Mouse (Mus musculus) G1E (cell line): ENCODE results near the gene Acr.

Source experiments
- CTCF ChIP-seq: IDR thresholded peaks from 2 replicates; pipeline ENCODE4 v1.5.1; 2012; ENCODE audit warnings: low read depth, low read length, inconsistent platforms, mixed read lengths
- GATA1 ChIP-seq: IDR thresholded peaks from 2 replicates; pipeline ENCODE4 v1.6.1; 2012; ENCODE audit warnings: borderline replicate concordance, low read length, inconsistent platforms, mixed read lengths
- GATA2 ChIP-seq: IDR thresholded peaks from 2 replicates; pipeline ENCODE4 v1.6.1; 2012; ENCODE audit warnings: low read depth, low read length, inconsistent platforms, borderline replicate concordance
- POLR2AphosphoS5 ChIP-seq: IDR thresholded peaks from 2 replicates; pipeline ENCODE4 v1.6.1; 2012; ENCODE audit warnings: low read depth, low read length, inconsistent platforms; ENCODE audit not compliant: insufficient replicate concordance
- TAL1 ChIP-seq: conservative IDR thresholded peaks from 2 replicates; pipeline ENCODE4 v1.6.1; 2012; ENCODE audit warnings: low read depth, low read length, inconsistent platforms, mixed read lengths

DNA sequence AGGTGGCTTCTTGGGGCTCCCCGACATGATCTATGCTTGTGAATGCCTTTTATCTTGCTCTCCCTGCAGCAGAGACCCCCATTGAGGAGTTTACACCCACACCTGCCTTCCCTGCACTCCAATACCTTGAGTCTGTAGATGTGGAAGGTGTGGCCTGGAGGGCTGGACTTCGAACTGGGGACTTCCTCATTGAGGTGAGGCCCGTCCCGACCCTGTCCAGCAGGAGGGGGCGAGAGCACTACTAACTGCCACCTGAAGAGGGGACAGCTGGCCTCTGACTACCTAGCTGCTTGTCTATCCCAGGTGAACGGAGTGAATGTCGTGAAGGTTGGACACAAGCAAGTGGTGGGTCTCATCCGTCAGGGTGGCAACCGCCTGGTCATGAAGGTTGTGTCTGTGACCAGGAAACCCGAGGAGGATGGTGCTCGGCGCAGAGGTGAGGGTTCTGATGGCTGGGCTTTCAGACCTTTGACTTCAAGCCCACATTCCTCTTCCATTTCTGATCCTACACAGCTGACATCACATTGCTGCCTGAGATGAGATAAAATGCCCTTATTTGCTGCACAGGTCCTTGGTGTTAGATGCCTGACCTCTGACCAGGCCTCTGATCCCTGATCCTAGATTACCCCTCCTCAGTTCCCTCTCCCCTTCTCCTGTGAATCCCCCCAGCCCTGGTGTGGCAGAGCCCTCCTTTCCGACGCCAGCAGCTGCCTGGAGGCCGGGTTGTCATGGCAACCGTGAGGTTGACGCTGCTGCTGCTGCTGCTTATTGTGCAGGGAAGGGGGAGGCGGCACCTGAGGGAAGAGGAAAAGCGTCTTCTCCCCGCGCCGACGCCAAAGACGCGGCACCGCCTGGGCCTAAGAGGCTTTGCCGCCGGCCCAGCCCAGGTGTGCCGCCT is 35.9 kb upstream of the Acr start:
- TF ChIP-seq CTCF (no peak), POLR2AphosphoS5 (no peak), TAL1 (no peak), GATA1 (no peak), GATA2 (no peak)
